Mouse (Mus musculus): Measurements from ENCODE around the gene Mpp3. TPM values are rescaled to one million over a fixed set of nuclear protein-coding genes. Genes with fewer than 3 reads are reported as not detected.
A peak's percentile ranks its signal among the peaks of the same experiment; 100 is the strongest.

Mpp3 gene
- total RNA-seq, 2 experiments from 2014 or later = 4.3 to 5.2 TPM

DNA sequence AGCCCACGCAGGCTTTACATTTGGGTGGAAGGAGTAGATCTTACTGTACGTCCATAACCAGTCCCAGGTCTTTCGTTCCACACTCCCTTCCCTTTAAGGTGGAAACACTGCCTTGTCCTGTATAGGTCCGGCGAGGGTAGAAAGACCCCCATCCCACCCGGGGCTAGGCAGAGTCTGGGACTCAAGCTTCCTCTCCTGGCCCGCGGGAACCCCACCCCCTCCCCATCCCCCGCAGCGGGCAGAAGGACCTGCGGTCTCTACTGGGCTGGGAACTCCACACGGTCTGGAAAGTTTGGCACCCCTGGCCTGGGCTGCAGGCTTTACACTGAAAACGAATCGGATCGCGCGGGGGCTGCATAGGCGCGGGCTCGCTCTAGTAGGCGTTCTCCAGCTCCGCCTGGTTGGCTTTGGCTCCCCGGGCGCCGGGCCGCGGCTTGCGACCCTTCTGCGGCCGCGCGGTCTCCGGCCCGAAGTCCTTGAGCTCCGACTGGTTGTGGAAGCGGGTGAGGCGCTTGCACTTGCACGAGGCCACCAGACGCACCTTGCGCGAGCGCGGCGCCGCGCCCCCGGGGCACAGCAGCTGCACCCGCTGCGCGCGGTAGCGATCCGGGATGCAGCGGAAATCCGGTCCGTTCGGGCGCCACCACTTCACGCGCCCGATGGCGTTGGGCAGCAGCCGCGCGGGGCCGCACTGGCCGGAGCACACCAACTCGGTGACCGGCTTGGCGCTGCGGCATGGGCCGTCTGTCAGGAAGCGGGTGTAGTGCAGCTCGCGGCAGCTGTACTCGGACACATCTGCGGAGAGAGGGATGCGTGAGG, 64.6 kb downstream of the Mpp3 start:
- peak; percentile 50 to 51 for DNase-seq
- intact Hi-C loops (cut with DNase I) = no loop called here

DNA sequence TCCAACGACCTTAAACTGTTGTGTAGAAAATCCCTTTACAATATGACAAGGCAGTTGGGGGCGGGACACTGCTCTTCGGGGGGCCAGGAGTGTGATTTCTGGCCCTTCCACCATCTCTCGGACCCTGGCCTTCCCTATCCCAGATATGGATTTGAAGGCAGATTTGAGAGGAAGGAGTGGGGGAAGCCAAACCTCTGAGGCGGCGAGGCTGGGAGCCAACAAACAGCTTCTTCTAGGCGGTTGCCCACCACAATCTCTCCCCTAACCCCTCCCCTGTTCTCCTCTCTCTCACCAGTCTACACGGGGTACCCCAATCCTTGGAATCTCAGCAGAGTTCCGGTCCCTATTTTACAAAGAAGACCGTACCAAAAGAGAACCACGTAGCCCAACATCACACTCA, 65.2 kb downstream of the Mpp3 start:
- intact Hi-C loops (cut with DNase I) = no loop called here

GRCm38 (mm10) chr11:101957476-101957875, 70.8 kb downstream of the Mpp3 start:
- intact Hi-C loops (cut with DNase I) = no loop called here
- no peak for DNase-seq

More for the DNA sequence above, 65.2 kb downstream of the Mpp3 start:
- no peak for DNase-seq

- no peak for DNase-seq
- intact Hi-C loops (cut with DNase I) = no loop called here
Measured at GRCm38 (mm10) chr11:101953441-101953840, 74.8 kb downstream of the Mpp3 start.

DNA sequence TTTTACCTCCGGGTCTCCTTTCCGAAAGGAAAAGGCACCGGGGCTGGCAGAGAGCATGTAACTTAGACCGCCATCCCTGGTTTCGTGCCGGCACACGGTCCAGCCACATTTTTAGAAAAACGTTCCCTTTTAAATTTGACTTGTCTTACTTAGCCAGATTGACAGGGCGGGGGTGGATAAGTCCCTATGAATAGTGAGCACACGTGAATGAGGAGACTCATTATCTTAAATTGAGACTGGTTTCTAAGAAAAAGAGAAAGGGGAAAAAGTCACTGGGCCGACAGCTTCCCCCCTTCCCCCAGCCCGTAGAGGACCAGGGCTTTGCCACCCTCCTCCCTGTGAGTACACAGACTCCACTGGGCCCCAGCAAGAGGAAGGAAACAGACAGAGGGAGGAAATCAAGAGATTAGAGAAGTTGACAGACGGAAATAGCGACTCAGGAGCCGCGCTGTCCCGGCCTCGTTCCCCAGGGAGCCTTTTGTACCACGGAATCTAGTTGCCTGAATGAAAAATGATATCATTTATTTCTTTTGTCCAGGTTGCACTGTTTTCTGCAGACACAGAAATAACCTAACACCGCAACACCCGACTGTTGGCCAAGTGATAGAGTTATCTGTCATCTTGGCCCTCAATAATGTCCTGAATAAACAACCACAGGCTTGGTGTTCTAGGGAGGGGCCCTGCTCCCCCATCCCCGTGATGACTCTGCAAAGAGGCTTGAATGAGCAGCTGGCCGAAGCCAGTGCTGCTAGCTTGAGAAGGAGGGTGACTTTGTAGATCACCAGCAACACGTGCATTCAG, 75.5 kb downstream of the Mpp3 start:
- intact Hi-C loops (cut with DNase I) = no loop called here
- peak; percentile 70 for DNase-seq

- intact Hi-C loops (cut with DNase I) = no loop called here
Measured at GRCm38 (mm10) chr11:101950021-101950420, 78.2 kb downstream of the Mpp3 start.

More at GRCm38 (mm10) chr11:101950021-101950420, 78.2 kb downstream of the Mpp3 start:
- no peak for DNase-seq

Other genes with a start within 250 kb of the Mpp3 start
- 1 to 10 TPM; 1.0 to 1.3 TPM for gene Etv4, start 243.1 kb downstream of the Mpp3 start, total RNA-seq (2021)
- gene Meox1, start 134.1 kb downstream of the Mpp3 start, total RNA-seq (2021) = 10 to 100 TPM; 13.4 to 18.0 TPM
- gene Sost, start 61.4 kb downstream of the Mpp3 start, total RNA-seq (2021) = 1 to 10 TPM in 1 of 2 experiments, under 1 TPM in 1; 0.68 to 1.3 TPM
- gene Cfap97d1, start 44.2 kb downstream of the Mpp3 start, total RNA-seq (2021) = not detected
- 100 to 1,000 TPM; 130 to 137 TPM for gene Dusp3, start 41.4 kb downstream of the Mpp3 start, total RNA-seq (2021)
- gene Cd300lg, start 13.0 kb upstream of the Mpp3 start, total RNA-seq (2021) = 10 to 100 TPM; 61.8 to 69.1 TPM
- gene Mpp2, start 60.1 kb upstream of the Mpp3 start, total RNA-seq (2021) = 1 to 10 TPM; 2.7 to 3.8 TPM
- not detected for gene Ppy, start 72.9 kb upstream of the Mpp3 start, total RNA-seq (2021)
- gene Pyy, start 79.4 kb upstream of the Mpp3 start, total RNA-seq (2021) = not detected
- gene Nags, start 117.1 kb upstream of the Mpp3 start, total RNA-seq (2021) = not detected
- 10 to 100 TPM; 14.5 TPM for gene Tmem101, start 127.9 kb upstream of the Mpp3 start, total RNA-seq (2021)
- gene Lsm12, start 156.8 kb upstream of the Mpp3 start, total RNA-seq (2021) = 10 to 100 TPM; 44.4 to 47.6 TPM
- gene G6pc3, start 161.2 kb upstream of the Mpp3 start, total RNA-seq (2021) = 10 to 100 TPM; 35.0 to 35.7 TPM
- gene Hdac5, start 201.7 kb upstream of the Mpp3 start, total RNA-seq (2021) = 100 to 1,000 TPM; 122 to 138 TPM
- gene BC030867, start 220.4 kb upstream of the Mpp3 start, total RNA-seq (2021) = under 1 TPM; 0.74 to 0.83 TPM
- gene Asb16, start 240.3 kb upstream of the Mpp3 start, total RNA-seq (2021) = under 1 TPM; 0.61 to 0.62 TPM

All from heart, postnatal 14 days (tissue).